Mouse (Mus musculus) B cell, adult 62 days (primary cell): ENCODE data around the gene Cyba. TPM values are rescaled to one million over a fixed set of nuclear protein-coding genes. Genes with fewer than 3 reads are reported as not detected.

Source experiments
- total RNA-seq: library from RNA; stranded (reverse); gene quantifications from 4 replicates; pipeline ENCODE4 v1.2.4, GENCODE M21; 2023

Gene Cyba
- 304 to 323 TPM (median 311 TPM) in 4 replicates for total RNA-seq

GRCm38 (mm10) chr8:122432443-122433268, at the start of gene Cyba:
Gene Cyba, minus strand, starts transcription at chr8:122432930.

GRCm38 (mm10) chr8:122475580-122476320, 43.0 kb upstream of the Cyba start, which contains the start of the genes Rnf166 and Ctu2:
Gene Rnf166, minus strand, starts transcription at chr8:122476064.
Gene Ctu2, plus strand, starts transcription at chr8:122476143.

GRCm38 (mm10) chr8:122460524-122461472, 28.1 kb upstream of the Cyba start, which contains the start of gene Snai3:
Gene Snai3, minus strand, starts transcription at chr8:122460733.

GRCm38 (mm10) chr8:122443262-122444006, 10.7 kb upstream of the Cyba start, which contains the start of gene Mvd:
Gene Mvd, minus strand, starts transcription at chr8:122443422.

GRCm38 (mm10) chr8:122421376-122422070, 11.2 kb downstream of the Cyba start, which contains the start of gene Il17c:
Gene Il17c, plus strand, starts transcription at chr8:122422020.

GRCm38 (mm10) chr8:122376365-122377231, 56.1 kb downstream of the Cyba start, which contains the start of gene Zc3h18:
Gene Zc3h18, plus strand, starts transcription at chr8:122376609.

Other genes with a start within 250 kb of the Cyba start
- 15.6 to 24.2 TPM (median 19.0 TPM) in 4 replicates for gene Zfpm1, start 150.8 kb downstream of the Cyba start, total RNA-seq
- not detected in 4 replicates for gene Trhr2, start 72.2 kb downstream of the Cyba start, total RNA-seq
- gene Zc3h18, start 56.3 kb downstream of the Cyba start, total RNA-seq, result 104 to 112 TPM (median 110 TPM) in 4 replicates
- 1.2 to 2.1 TPM (median 1.9 TPM) in 3 of 4 replicates, not detected in the other for gene Il17c, start 10.9 kb downstream of the Cyba start, total RNA-seq
- 5.4 to 7.5 TPM (median 6.5 TPM) in 4 replicates for gene Mvd, start 10.5 kb upstream of the Cyba start, total RNA-seq
- 3.0 to 5.5 TPM (median 3.5 TPM) in 4 replicates for gene Snai3, start 27.8 kb upstream of the Cyba start, total RNA-seq
- 34.1 to 39.4 TPM (median 36.4 TPM) in 4 replicates for gene Rnf166, start 43.1 kb upstream of the Cyba start, total RNA-seq
- 60.9 to 70.8 TPM (median 67.0 TPM) in 4 replicates for gene Ctu2, start 43.2 kb upstream of the Cyba start, total RNA-seq
- gene Piezo1, start 118.4 kb upstream of the Cyba start, total RNA-seq, result 50.5 to 59.6 TPM (median 55.8 TPM) in 4 replicates
- gene Cdt1, start 135.1 kb upstream of the Cyba start, total RNA-seq, result 161 to 179 TPM (median 171 TPM) in 4 replicates
- 69.4 to 88.1 TPM (median 84.2 TPM) in 4 replicates for gene Aprt, start 144.0 kb upstream of the Cyba start, total RNA-seq
- 25.2 to 31.3 TPM (median 29.0 TPM) in 4 replicates for gene Galns, start 178.5 kb upstream of the Cyba start, total RNA-seq
- 48.6 to 53.8 TPM (median 53.0 TPM) in 4 replicates for gene Trappc2l, start 178.7 kb upstream of the Cyba start, total RNA-seq
- 0.51 to 0.89 TPM in 2 of 4 replicates, not detected in the others for gene Pabpn1l, start 189.8 kb upstream of the Cyba start, total RNA-seq